Mouse (Mus musculus): ENCODE measurements at regions not wholly inside any gene's neighbourhood (a gene's known extent, or its start where the extent isn't known, plus 50 kb on each side); places are given as distances from the start of the nearest gene placed in this dataset.

GRCm38 (mm10) chr11:19747097-19747972 is 176.8 kb upstream of the Spred2 start:
- TF ChIP-seq POLR2A (IDR thresholded peaks at IDR 0.05; ENCODE audit: control insufficient read depth, low read depth, low read length) (no peak), CTCF (IDR thresholded peaks at IDR 0.05; ENCODE audit: control insufficient read depth, insufficient read depth, insufficient replicate concordance, low read depth, low read length) (no peak)
- no peaks in the 10 kb centered on the region for H3K27me3 ChIP-seq (ENCODE audit: control insufficient read depth, insufficient read depth, low read length)
- H3K27ac ChIP-seq (ENCODE audit: control insufficient read depth, insufficient read depth, low read depth, low read length): no peak overlapping the region
- H3K4me3 ChIP-seq (ENCODE audit: control insufficient read depth, low read depth, low read length): no peak overlapping the region
- H3K36me3 ChIP-seq (ENCODE audit: control insufficient read depth, insufficient read depth, low read length): no peaks in the 10 kb centered on the region
- no peaks in the 10 kb centered on the region for H3K4me1 ChIP-seq (ENCODE audit: control insufficient read depth, insufficient read depth, low read length)

GRCm38 (mm10) chr11:19747973-19748559 is 176.1 kb upstream of the Spred2 start:
- H3K4me3 ChIP-seq (ENCODE audit: control insufficient read depth, low read depth, low read length): no peak overlapping the region
- H3K36me3 ChIP-seq (ENCODE audit: control insufficient read depth, insufficient read depth, low read length): no peaks in the 10 kb centered on the region
- TF ChIP-seq POLR2A (IDR thresholded peaks at IDR 0.05; ENCODE audit: control insufficient read depth, low read depth, low read length): no peak
- no peak for TF ChIP-seq CTCF (IDR thresholded peaks at IDR 0.05; ENCODE audit: control insufficient read depth, insufficient read depth, insufficient replicate concordance, low read depth, low read length)
- H3K27ac ChIP-seq (ENCODE audit: control insufficient read depth, insufficient read depth, low read depth, low read length): no peak overlapping the region
- H3K27me3 ChIP-seq (ENCODE audit: control insufficient read depth, insufficient read depth, low read length): no peaks in the 10 kb centered on the region
- no peaks in the 10 kb centered on the region for H3K4me1 ChIP-seq (ENCODE audit: control insufficient read depth, insufficient read depth, low read length)

- Histone ChIP-seq H3K27me3 (ENCODE audit: control insufficient read depth, insufficient read depth, low read length) (no peaks in the 10 kb centered on the region), H3K4me1 (ENCODE audit: control insufficient read depth, insufficient read depth, low read length) (no peaks in the 10 kb centered on the region), H3K4me3 (ENCODE audit: control insufficient read depth, low read depth, low read length) (no peak overlapping the region), H3K27ac (ENCODE audit: control insufficient read depth, insufficient read depth, low read depth, low read length) (no peak overlapping the region), H3K36me3 (ENCODE audit: control insufficient read depth, insufficient read depth, low read length) (no peaks in the 10 kb centered on the region)
- TF ChIP-seq POLR2A (IDR thresholded peaks at IDR 0.05; ENCODE audit: control insufficient read depth, low read depth, low read length): no peak
- TF ChIP-seq CTCF (IDR thresholded peaks at IDR 0.05; ENCODE audit: control insufficient read depth, insufficient read depth, insufficient replicate concordance, low read depth, low read length): no peak
These were observed 165.3 kb upstream of the Spred2 start for GRCm38 (mm10) chr11:19758892-19759291.

GRCm38 (mm10) chr11:19760861-19761693 is 163.1 kb upstream of the Spred2 start:
- Histone ChIP-seq H3K36me3 (ENCODE audit: control insufficient read depth, insufficient read depth, low read length) (no peaks in the 10 kb centered on the region), H3K27me3 (ENCODE audit: control insufficient read depth, insufficient read depth, low read length) (no peaks in the 10 kb centered on the region), H3K27ac (ENCODE audit: control insufficient read depth, insufficient read depth, low read depth, low read length) (no peak overlapping the region), H3K4me1 (ENCODE audit: control insufficient read depth, insufficient read depth, low read length) (no peaks in the 10 kb centered on the region), H3K4me3 (ENCODE audit: control insufficient read depth, low read depth, low read length) (peak overlapping the region; percentile 33; the same call in 1 of the 2 replicates)
- TF ChIP-seq POLR2A (IDR thresholded peaks at IDR 0.05; ENCODE audit: control insufficient read depth, low read depth, low read length) (no peak), CTCF (IDR thresholded peaks at IDR 0.05; ENCODE audit: control insufficient read depth, insufficient read depth, insufficient replicate concordance, low read depth, low read length) (peak; percentile 39; the same call in 1 of the 2 replicates)

- Histone ChIP-seq H3K36me3 (ENCODE audit: control insufficient read depth, insufficient read depth, low read length) (no peaks in the 10 kb centered on the region), H3K27me3 (ENCODE audit: control insufficient read depth, insufficient read depth, low read length) (no peaks in the 10 kb centered on the region), H3K4me3 (ENCODE audit: control insufficient read depth, low read depth, low read length) (no peak overlapping the region), H3K4me1 (ENCODE audit: control insufficient read depth, insufficient read depth, low read length) (no peaks in the 10 kb centered on the region), H3K27ac (ENCODE audit: control insufficient read depth, insufficient read depth, low read depth, low read length) (no peak overlapping the region)
- TF ChIP-seq CTCF (IDR thresholded peaks at IDR 0.05; ENCODE audit: control insufficient read depth, insufficient read depth, insufficient replicate concordance, low read depth, low read length): no peak
- TF ChIP-seq POLR2A (IDR thresholded peaks at IDR 0.05; ENCODE audit: control insufficient read depth, low read depth, low read length): no peak
These were observed 162.5 kb upstream of the Spred2 start for GRCm38 (mm10) chr11:19761694-19761976.

GRCm38 (mm10) chr11:19767316-19767715 is 156.9 kb upstream of the Spred2 start:
- no peaks in the 10 kb centered on the region for H3K36me3 ChIP-seq (ENCODE audit: control insufficient read depth, insufficient read depth, low read length)
- TF ChIP-seq CTCF (IDR thresholded peaks at IDR 0.05; ENCODE audit: control insufficient read depth, insufficient read depth, insufficient replicate concordance, low read depth, low read length): no peak
- TF ChIP-seq POLR2A (IDR thresholded peaks at IDR 0.05; ENCODE audit: control insufficient read depth, low read depth, low read length): no peak

GRCm38 (mm10) chr11:19767871-19768270 is 156.3 kb upstream of the Spred2 start:
- Histone ChIP-seq H3K4me3 (ENCODE audit: control insufficient read depth, low read depth, low read length) (no peak overlapping the region), H3K36me3 (ENCODE audit: control insufficient read depth, insufficient read depth, low read length) (no peaks in the 10 kb centered on the region), H3K27ac (ENCODE audit: control insufficient read depth, insufficient read depth, low read depth, low read length) (no peak overlapping the region), H3K4me1 (ENCODE audit: control insufficient read depth, insufficient read depth, low read length) (no peaks in the 10 kb centered on the region), H3K27me3 (ENCODE audit: control insufficient read depth, insufficient read depth, low read length) (no peaks in the 10 kb centered on the region)
- TF ChIP-seq CTCF (IDR thresholded peaks at IDR 0.05; ENCODE audit: control insufficient read depth, insufficient read depth, insufficient replicate concordance, low read depth, low read length): no peak
- no peak for TF ChIP-seq POLR2A (IDR thresholded peaks at IDR 0.05; ENCODE audit: control insufficient read depth, low read depth, low read length)

More at GRCm38 (mm10) chr11:19767316-19767715, 156.9 kb upstream of the Spred2 start:
- H3K4me1 ChIP-seq (ENCODE audit: control insufficient read depth, insufficient read depth, low read length): no peaks in the 10 kb centered on the region
- H3K27me3 ChIP-seq (ENCODE audit: control insufficient read depth, insufficient read depth, low read length): no peaks in the 10 kb centered on the region
- H3K27ac ChIP-seq (ENCODE audit: control insufficient read depth, insufficient read depth, low read depth, low read length): no peak overlapping the region
- no peak overlapping the region for H3K4me3 ChIP-seq (ENCODE audit: control insufficient read depth, low read depth, low read length)

All from testis, adult 2 months (tissue).